Mouse (Mus musculus) G1E (cell line): ENCODE results near the gene H2-Ab1. TPM values are rescaled to one million over a fixed set of nuclear protein-coding genes. Genes with fewer than 3 reads are reported as not detected.
"Not testable (repeated sequence)": the region's sequence is repeated elsewhere in the genome, so short reads cannot be mapped to it uniquely, and the experiment has no call there.

Experiments
- ATAC-seq: 2 replicates; pipeline ENCODE4 v1.8.0; 2016; ENCODE audit warnings: mild to moderate bottlenecking; ENCODE audit not compliant: insufficient number of reproducible peaks, poor library complexity, low FRiP score, severe bottlenecking; ENCODE audit errors: extremely low read depth
- DNase-seq: peaks from one replicate; pipeline ENCODE4 v3.0.0; 2012; ENCODE audit warnings: low spot score
- H3K27me3 ChIP-seq: 2 replicates; pipeline ENCODE4 v1.6.1; 2012; ENCODE audit warnings: mild to moderate bottlenecking, low read length, inconsistent platforms; ENCODE audit not compliant: insufficient read depth
- H3K36me3 ChIP-seq: replicated peaks from 2 replicates; pipeline ENCODE3; 2012; ENCODE audit warnings: mild to moderate bottlenecking, inconsistent platforms
- H3K4me1 ChIP-seq: 2 replicates; pipeline ENCODE4 v1.6.1; 2012; ENCODE audit warnings: low read depth, low read length, inconsistent platforms, mixed read lengths; ENCODE audit not compliant: insufficient read depth
- H3K4me3 ChIP-seq: 2 replicates; pipeline ENCODE4 v1.5.1; 2012; ENCODE audit warnings: low read depth, mild to moderate bottlenecking, inconsistent platforms, low read length, moderate library complexity, mixed read lengths
- H3K9me3 ChIP-seq: replicated peaks from 2 replicates; pipeline ENCODE4 v1.6.1; 2012; ENCODE audit warnings: inconsistent platforms
- CTCF ChIP-seq: IDR thresholded peaks from 2 replicates; pipeline ENCODE4 v1.5.1; 2012; ENCODE audit warnings: low read depth, low read length, inconsistent platforms, mixed read lengths
- GATA1 ChIP-seq: IDR thresholded peaks from 2 replicates; pipeline ENCODE4 v1.6.1; 2012; ENCODE audit warnings: borderline replicate concordance, low read length, inconsistent platforms, mixed read lengths
- GATA2 ChIP-seq: IDR thresholded peaks from 2 replicates; pipeline ENCODE4 v1.6.1; 2012; ENCODE audit warnings: low read depth, low read length, inconsistent platforms, borderline replicate concordance
- POLR2AphosphoS5 ChIP-seq: IDR thresholded peaks from 2 replicates; pipeline ENCODE4 v1.6.1; 2012; ENCODE audit warnings: low read depth, low read length, inconsistent platforms; ENCODE audit not compliant: insufficient replicate concordance
- TAL1 ChIP-seq: conservative IDR thresholded peaks from 2 replicates; pipeline ENCODE4 v1.6.1; 2012; ENCODE audit warnings: low read depth, low read length, inconsistent platforms, mixed read lengths
- polyA plus RNA-seq: library from polyadenylated mRNA; stranded (reverse); fragments of >175 nt; gene quantifications from 2 replicates; pipeline ENCODE4 v1.2.3, GENCODE M21; 2012
- total RNA-seq, 2 experiments: library from RNA; stranded (forward) in 1 of 2; stranded (reverse) in 1 of 2; fragments of 200-1000 nt in 1 of 2; fragments of >200 nt in 1 of 2; fragmentation: Nextera tagmentation in 1 of 2; gene quantifications; 2 replicates each; pipeline ENCODE4 v1.2.3; 2014 to 2017

Gene H2-Ab1
- total and polyA plus RNA-seq, 3 experiments: 0.11 to 0.27 TPM; not detected in 1

- no peak for TF ChIP-seq POLR2AphosphoS5
- TF ChIP-seq TAL1: no peak
- no peak for TF ChIP-seq GATA1
- no peak for TF ChIP-seq GATA2
- no peak for TF ChIP-seq CTCF
- no peaks in the 10 kb centered on the region for H3K4me1 ChIP-seq
- no peak overlapping the region for H3K4me3 ChIP-seq
- peaks cover 8% of the 10 kb centered on the region; the same call in 1 of the 2 replicates for H3K27me3 ChIP-seq
- no peaks in the 10 kb centered on the region for H3K36me3 ChIP-seq
- no peak for ATAC-seq
- no peak for DNase-seq
- H3K9me3 ChIP-seq: no peaks in the 10 kb centered on the region
Observed at GRCm38 (mm10) chr17:34309683-34310385, 52.3 kb downstream of the H2-Ab1 start.

GRCm38 (mm10) chr17:34310526-34310925 lies 53.0 kb downstream of the H2-Ab1 start:
- not testable (repeated sequence) for H3K4me1 ChIP-seq, ATAC-seq, DNase-seq, H3K36me3 ChIP-seq, H3K4me3 ChIP-seq, H3K9me3 ChIP-seq
- H3K27me3 ChIP-seq: peaks cover 12% of the 10 kb centered on the region

GRCm38 (mm10) chr17:34312185-34312584 lies 54.7 kb downstream of the H2-Ab1 start:
- H3K36me3 ChIP-seq: no peaks in the 10 kb centered on the region
- DNase-seq: no peak
- ATAC-seq: no peak
- no peak for TF ChIP-seq GATA1
- no peak for TF ChIP-seq CTCF
- no peak for TF ChIP-seq TAL1
- TF ChIP-seq POLR2AphosphoS5: no peak
- TF ChIP-seq GATA2: no peak
- peaks cover 16% of the 10 kb centered on the region for H3K27me3 ChIP-seq
- H3K9me3 ChIP-seq: no peaks in the 10 kb centered on the region
- no peak overlapping the region for H3K4me3 ChIP-seq
- H3K4me1 ChIP-seq: no peaks in the 10 kb centered on the region

- DNase-seq (peak; percentile 23), ATAC-seq (no peak)
- no peaks in the 10 kb centered on the region for H3K9me3 ChIP-seq
- no peak overlapping the region for H3K4me3 ChIP-seq
- TF ChIP-seq TAL1 (no peak), CTCF (peak; percentile 59)
- peaks cover 16% of the 10 kb centered on the region for H3K27me3 ChIP-seq
- no peaks in the 10 kb centered on the region for H3K36me3 ChIP-seq
- no peaks in the 10 kb centered on the region for H3K4me1 ChIP-seq
Observed at GRCm38 (mm10) chr17:34313393-34313792, 55.9 kb downstream of the H2-Ab1 start.

GRCm38 (mm10) chr17:34314286-34314685 lies 56.8 kb downstream of the H2-Ab1 start:
- ATAC-seq (no peak), DNase-seq (no peak)
- Histone ChIP-seq H3K4me1 (no peaks in the 10 kb centered on the region), H3K4me3 (no peak overlapping the region), H3K9me3 (no peaks in the 10 kb centered on the region), H3K27me3 (peaks cover 16% of the 10 kb centered on the region), H3K36me3 (no peaks in the 10 kb centered on the region)
- no peak for TF ChIP-seq CTCF
- no peak for TF ChIP-seq GATA2
- TF ChIP-seq TAL1: no peak
- TF ChIP-seq POLR2AphosphoS5: no peak
- TF ChIP-seq GATA1: no peak

GRCm38 (mm10) chr17:34315512-34315911 lies 58.0 kb downstream of the H2-Ab1 start:
- DNase-seq (no peak), ATAC-seq (no peak)
- Histone ChIP-seq H3K27me3 (peaks cover 11% of the 10 kb centered on the region), H3K4me1 (no peaks in the 10 kb centered on the region), H3K9me3 (no peaks in the 10 kb centered on the region), H3K4me3 (no peak overlapping the region), H3K36me3 (no peaks in the 10 kb centered on the region)
- TF ChIP-seq GATA1: no peak
- TF ChIP-seq TAL1: no peak
- TF ChIP-seq GATA2: no peak

- DNase-seq (no peak), ATAC-seq (no peak)
- H3K27me3 ChIP-seq: peaks cover 11% of the 10 kb centered on the region
- no peak overlapping the region for H3K4me3 ChIP-seq
- H3K9me3 ChIP-seq: no peaks in the 10 kb centered on the region
- no peaks in the 10 kb centered on the region for H3K4me1 ChIP-seq
- TF ChIP-seq GATA2: no peak
- TF ChIP-seq CTCF: no peak
- no peak for TF ChIP-seq TAL1
- no peak for TF ChIP-seq POLR2AphosphoS5
- TF ChIP-seq GATA1: no peak
- H3K36me3 ChIP-seq: no peaks in the 10 kb centered on the region
Observed at GRCm38 (mm10) chr17:34316697-34317096, 59.2 kb downstream of the H2-Ab1 start.
